Mouse (Mus musculus) CD8-positive naive resting alpha-beta T cell, adult 2 months (primary cell): ENCODE measurements around the gene Fam76a.

ENCODE experiments used
- DNase-seq, 2 experiments: peaks; one replicate each; pipeline ENCODE4 v3.0.0; 2022; ENCODE audit warnings: low read depth in 2 of 2, low spot score in 2 of 2

The Fam76a gene

DNA sequence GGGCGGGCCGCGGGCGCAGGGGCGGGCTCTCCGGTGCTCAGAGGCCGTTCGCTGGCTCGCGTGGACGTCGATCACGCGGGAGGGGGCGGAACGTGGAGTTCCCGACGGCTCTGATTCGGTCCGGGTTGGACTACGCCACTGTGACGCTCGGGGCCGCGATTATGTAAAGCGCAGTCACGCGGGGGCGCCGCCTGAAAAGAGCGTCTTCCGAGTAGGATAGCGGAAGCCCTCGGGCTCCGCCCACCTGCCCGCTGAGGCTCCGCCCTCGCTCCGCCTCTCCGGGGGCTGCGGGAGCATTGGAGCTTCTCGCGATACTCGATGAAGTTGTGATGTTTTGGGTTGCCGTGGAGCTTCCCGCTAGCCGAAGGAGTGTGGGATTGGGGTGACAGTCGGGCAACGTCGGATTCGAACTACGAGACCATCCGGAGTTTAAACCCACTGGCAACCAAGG, at the start of gene Fam76a:
TSS of gene Fam76a (minus strand) at position 1 of the 451 bp plus-strand sequence.
- DNase-seq, result peak; percentile 100

DNA sequence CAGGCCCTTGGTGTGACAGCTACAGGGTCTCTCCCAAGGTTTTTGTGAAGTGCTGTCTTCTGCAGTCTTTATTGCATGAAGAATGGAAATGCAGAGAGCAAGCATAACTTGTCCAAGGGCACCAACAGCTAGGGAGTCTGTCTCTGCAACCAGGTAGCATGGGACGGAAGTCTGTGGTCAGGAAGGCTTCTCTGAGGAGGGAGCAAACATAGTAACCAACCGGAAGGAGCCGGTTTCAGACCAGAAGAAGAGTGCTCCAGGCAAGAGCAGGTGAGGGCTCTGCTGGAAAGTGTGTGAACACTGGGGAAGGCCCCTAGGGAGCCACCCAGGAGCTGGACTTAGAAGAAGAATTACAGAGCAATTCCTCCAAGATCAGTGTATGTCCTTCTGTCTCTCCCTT, 49.7 kb upstream of the Fam76a start:
- peak; percentile 21 to 44 for DNase-seq

DNA sequence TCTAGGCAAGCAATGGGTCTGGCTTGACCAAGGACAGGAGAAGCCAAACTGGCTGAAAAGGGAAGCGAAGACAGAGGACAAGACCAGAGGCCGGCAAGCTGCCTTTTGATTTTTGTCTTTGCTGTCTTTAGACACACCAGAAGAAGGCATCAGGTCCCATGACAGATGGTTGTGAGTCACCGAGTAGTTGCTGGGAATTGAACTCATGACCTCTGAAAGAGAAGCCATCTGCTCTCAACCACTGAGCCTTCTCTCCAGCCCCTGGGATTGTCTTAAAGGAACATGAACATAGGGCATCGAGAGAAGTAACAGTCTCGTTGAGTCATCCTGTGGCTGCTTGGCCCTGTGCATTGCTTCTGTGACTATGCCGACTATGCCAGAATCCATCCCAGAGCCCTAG, 49.2 kb upstream of the Fam76a start:
- no peak for DNase-seq

DNA sequence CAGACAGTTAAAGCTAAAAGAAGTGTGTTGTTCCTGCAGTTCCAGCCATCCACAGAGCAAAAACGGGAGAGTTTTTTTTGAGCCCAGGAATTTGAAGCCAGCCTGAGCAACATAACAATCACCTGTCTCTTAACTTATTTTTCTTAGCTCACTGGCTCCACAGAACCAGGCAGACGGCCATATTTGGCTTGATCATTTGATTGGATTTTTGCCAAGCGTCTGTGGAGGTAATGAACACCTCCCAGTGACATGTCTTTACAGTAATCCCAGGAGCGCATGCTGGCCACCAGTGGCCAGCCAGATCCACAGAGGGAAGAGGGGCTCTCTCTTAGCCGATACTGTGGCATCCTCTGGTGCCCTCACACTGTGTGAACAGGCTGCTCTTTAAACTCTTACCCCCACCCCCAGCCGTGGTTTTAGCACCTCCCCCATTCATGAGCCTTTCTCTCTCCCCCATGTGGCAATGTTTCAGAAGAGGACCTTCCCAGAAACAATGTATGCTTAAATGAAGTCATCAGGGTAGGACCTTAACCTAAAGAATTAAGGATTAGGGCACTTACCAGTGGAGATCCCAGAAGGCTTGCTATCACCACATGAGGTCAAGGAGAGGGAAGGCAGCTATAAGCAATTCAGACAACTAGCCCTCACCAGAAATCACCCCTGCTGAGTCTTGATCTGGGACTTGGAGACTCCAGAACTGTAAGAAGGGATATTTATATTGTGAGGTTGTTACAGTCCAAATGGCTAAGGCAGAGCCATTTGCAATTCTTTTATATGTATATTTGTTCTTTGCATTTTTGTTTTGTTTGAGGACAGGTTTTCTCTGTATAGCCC, 46.0 kb upstream of the Fam76a start:
- no peak for DNase-seq

DNA sequence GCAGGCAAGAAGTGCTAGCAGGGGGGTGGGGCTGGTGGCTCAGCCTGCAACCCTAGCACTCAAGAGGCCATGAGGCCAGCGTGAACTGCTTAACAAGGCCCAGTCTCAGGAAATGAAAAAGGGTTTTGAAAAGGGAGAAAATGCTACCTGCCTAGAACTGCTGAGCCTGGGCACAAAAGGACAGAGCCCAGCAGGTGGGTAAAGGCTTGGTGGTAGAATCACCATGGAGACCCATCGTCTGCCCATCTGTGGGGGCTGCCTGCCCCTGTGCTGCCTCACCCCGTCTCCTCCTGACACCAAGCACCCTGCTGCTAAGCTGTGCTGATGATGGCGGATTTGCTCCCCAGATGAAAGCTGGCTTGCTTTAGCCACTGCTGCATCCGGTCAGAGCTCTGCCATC, 42.1 kb upstream of the Fam76a start:
- DNase-seq, result no peak

DNA sequence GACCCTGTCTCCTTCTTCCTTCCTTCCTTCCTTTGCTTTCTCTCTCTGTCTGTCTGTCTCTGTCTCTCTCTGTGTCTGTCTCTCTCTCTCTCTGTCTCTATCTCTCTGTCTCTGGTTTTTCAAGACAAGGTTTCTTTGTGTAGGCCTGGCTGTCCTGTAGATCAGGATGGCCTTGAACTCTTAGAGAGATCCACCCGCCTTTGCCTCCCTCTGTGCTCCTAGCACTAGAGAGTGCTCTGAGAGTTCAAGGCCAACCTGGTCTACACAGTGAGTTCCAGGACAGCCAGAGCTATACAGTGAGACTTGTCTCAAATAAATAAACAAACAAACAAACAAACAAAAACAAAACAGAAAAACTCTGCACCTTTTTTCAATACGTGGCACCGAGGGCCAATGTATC, 41.7 kb upstream of the Fam76a start:
- no peak for DNase-seq

DNA sequence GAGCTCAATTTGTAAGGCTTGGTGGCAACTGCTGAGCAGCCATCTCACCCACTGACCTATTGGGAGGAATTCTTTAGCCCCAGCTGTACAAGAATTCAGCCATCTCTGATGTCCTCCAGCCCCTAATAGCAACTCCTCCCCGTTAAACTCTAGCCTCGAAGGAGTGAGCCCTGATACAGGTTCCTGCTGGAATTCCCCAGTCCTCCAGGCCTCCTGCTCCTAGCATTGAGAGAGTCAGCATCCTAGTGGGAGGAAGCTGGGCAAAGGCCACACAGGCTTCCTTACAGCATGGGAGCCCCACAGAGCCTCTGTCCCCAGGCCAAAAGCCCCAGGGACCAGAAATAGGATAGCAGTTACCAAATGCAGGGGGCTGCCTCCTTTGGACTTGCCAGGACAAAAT, 41.1 kb upstream of the Fam76a start:
- no peak for DNase-seq

DNA sequence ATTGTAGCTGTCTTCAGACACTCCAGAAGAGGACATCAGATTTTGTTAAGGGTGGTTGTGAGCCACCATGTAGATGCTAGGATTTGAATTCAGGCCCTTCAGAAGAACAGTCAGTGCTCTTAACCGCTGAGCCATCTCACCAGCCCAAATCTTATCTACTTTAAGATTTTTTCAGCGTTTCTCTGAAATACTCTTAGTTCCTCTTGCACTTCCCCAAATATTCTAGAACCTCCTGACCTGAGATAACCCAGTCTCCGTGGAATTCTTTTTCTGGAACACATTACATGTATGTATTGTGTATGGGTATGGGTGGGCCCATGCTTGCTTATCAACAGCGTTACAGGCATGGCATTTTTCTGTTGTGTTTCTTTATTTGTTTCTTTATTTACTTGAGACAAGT, 40.3 kb upstream of the Fam76a start:
- DNase-seq, result no peak

DNA sequence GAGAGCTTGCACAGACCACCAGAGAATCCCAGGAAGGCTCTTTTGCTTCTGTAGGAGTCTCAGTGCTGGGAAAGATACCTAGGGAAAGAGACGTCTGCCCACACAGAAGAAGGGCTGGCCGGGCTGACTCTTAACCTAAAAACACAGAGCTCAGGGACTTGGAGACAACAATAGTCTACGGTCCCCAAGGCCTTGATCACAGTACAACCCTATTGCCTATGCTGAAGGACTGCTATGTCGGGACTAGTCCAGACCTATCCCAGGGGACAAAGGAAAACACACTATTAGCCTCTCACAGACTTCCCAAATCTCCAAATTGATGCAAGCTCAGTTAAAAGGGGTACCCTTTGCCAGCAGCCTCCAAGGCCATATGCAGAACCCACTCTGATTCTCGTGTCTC, 39.5 kb upstream of the Fam76a start:
- no peak for DNase-seq

DNA sequence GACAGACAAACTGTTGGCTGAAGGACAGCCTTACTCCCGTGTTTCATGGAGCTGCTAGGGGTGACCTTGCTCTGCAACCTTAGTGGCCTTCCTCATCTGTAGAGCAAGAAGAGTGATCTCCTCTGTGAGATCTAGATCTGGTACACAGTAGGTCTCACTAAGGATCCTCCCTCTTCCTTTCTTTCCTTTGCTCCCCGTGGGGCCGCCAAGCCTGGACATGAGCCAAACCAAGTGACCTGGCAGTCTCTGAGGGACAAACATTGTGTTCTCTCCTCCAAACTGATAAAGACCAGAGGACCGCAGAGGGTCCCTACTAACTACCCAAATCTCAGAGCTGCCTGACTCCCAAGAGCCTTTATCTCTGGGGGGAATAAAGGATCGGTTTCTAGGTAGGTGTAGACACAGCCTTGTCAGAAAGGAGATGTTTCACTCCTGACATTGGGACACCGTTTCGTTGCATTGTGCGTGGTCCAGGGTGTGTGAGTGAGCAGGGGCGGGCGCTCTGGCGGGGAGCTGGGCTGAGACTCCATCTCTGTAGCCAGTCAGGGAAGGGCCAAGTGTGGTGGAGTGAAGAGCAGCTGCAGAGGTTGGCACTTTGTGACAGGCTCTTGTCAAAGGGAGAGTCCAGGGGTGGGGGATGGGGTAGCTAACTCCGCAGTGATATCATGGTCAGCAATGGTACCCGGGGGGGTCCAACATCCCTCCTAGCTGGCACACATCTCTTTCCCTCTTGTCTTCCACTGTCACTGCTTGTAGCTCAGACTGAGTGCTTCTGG, 38.7 kb upstream of the Fam76a start:
- no peak for DNase-seq

DNA sequence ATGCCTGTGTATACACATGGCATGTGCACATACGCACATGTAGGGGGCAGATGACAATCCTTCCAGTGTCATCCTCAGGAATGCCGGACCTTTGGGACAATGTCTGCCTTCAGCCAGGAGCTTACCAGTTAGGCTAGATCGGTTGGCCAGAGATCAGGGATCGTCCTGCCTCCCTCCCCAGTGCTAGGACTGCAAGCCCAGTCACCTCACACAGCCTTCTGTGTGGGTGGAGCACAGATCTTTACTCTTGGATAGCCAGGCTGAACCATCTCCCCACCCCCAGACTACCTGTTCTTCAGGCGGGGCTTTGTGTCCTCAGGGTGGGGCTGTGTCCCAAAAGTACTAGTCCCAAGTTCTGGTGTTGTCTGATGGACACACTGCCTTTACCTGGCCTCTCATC, 38.0 kb upstream of the Fam76a start:
- no peak for DNase-seq

DNA sequence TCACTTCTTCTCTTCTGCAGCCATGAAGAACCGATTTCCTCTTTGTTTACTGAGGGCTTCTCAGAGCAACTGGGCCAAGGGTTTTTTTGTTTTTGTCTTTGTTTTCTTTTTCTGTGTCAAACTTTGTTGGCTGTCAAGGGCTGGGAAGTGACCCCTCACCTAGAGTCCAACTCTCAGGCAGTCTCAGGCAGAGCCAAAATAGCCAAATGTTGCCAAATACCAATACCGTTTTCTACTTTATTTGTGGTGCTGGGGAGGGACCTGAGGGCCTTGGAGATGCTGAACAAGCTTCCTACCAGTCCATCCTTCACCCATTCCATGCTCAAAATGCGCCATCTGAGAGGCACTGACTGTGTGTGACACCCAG, 37.3 kb upstream of the Fam76a start:
- DNase-seq, result no peak

DNA sequence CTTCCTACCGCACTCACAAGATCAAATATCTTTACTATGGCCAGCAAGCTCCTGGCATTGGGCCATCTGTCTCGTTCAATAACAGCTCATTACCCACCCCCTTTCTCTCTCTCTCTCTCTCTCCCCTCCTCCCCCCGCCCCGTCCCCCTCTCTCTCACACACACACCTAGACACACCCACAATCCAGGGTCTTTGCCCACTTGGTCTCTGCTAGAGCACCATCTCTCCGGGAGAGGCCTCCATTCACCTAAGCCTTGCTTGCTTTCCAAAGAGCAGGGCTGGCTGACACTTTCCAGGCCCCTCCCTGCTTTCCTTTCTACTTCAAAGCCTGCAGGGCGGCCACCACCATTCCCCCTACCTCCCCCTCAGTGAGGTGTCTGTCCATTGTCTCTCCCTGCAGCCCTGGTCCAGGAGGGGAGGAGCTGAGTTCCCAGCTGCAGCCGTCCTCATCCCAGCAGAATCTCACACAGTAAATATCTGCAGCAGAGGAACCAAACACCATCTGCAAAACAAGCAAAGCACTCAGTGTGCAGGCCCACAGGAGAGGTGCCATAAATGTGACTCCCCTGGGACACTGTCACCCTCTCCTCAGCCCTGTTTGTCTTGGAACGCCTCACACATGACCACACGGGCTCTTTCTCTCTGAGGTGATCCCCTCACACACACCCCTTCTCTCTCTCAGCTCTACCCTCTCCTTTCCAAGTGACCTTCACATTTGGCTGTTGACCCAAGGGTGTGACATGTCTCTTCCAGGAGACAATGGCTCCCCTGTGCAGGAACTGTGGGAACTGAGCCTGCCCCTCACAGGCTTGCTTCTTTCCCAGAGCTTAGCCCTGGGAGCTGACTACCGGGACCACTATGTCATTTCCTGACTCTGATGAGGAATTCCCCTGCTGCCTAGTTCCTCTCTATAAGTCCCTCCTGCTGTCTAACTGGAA, 36.7 kb upstream of the Fam76a start:
- no peak for DNase-seq

DNA sequence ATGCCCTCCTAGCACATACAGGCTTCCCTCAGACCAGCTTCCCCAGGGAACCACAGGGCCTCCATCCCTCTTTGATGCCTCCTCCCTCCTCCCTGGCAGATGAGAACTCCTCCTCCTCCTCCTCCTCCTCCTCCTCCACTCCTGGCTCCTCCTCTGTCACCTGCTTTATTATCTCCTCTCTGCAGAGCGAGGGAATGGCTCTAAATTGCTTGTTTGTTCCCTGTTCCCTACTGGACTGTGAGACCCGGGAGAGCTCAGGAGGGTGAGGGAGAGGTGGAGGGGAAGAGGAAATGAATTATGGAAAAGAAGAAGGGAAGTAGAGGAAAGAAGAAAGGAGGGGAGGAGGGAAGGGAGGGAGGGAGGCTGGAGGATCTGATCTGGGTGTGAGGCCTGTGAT, 33.0 kb upstream of the Fam76a start:
- DNase-seq, result no peak

DNA sequence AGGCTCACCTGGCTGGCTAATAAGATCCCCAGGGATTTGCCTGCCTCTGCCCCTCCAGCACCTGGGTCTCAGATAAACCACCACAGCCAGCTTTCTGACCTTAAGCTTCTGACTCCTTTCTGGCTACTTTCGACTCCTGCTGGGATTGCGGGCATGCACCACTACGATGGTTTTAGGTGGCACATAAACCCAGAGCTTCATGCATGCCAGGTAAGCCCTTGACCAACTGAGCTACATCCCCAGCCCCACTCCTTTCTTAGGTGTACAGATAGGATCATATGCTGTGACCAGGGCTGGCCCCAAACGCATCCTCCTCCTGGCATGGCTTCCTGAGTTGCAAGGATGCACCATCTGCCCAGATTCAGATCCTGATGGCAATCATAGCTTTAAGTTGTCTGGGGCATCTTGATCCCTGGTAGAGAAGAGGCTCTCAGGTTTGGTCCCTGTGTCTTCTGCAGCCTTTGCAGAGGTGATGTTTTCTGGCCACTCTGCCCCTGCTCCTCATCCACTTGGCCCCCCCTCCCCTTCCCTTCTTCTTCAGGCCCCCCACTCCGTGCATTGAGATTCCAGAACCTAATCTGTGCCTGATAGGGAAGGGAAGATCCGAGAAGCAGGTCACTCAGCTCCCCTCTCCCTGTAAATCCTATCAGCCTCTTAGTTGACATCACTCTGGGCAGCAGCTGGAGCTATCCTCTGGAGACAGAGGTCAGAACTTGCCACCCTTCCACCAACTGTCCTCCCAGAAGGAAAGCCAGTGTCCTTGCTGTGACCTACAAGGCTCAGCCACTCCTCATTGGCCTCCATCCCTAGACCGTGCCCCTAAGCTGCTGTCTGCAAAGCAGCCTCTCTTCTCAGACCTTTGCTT, 32.4 kb upstream of the Fam76a start:
- DNase-seq, result no peak

DNA sequence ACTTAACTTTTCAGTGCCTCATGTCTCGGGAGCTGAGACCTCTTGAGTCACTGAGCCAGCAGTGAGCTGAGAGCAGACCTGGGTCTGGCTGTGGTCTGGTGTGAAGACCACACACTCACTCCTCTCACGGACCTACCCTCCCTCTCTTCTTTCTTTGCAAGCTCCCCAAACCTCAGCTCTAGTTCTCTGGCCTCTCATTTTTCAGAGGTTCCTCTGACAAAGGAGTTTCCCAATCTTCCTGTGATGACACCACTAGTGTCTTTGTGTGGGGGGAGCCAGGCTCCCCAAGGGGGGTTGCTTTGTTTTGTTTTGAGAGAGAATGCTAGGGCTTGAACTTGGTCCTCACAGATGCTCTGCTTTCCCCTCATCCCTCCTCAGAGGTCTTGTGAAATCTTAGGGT, 28.6 kb upstream of the Fam76a start:
- DNase-seq, result no peak

DNA sequence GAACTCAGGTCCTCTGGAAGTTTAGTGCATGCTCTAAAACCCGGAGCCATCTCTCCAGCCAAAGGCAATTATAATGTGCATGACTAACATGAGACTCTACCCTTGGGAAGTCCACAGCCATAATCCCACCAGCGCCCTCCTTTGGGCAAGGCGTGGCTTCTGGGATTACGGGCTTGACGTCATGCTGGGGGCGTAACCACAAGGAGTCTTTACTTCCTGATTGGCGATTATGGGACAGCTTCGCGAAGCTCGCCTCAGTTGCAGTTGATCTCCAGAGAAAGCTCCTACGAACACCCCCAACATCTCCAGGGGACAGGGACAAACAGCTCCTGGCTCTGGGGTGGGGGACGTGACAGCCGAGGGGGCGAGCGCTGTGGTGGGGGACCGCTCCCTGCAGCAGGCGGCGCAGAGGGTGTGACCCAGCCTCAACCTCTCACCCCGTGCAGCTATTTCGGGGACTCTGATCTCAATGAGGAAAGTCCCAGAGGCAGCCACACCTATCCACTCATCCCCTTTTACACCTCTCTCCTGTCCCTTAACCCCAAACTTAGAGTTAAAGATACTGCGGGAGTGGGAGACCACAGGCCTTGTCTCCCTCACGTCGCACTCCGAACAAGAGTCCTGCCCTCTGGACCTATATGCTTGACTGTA, 27.6 kb upstream of the Fam76a start:
- DNase-seq, result no peak

DNA sequence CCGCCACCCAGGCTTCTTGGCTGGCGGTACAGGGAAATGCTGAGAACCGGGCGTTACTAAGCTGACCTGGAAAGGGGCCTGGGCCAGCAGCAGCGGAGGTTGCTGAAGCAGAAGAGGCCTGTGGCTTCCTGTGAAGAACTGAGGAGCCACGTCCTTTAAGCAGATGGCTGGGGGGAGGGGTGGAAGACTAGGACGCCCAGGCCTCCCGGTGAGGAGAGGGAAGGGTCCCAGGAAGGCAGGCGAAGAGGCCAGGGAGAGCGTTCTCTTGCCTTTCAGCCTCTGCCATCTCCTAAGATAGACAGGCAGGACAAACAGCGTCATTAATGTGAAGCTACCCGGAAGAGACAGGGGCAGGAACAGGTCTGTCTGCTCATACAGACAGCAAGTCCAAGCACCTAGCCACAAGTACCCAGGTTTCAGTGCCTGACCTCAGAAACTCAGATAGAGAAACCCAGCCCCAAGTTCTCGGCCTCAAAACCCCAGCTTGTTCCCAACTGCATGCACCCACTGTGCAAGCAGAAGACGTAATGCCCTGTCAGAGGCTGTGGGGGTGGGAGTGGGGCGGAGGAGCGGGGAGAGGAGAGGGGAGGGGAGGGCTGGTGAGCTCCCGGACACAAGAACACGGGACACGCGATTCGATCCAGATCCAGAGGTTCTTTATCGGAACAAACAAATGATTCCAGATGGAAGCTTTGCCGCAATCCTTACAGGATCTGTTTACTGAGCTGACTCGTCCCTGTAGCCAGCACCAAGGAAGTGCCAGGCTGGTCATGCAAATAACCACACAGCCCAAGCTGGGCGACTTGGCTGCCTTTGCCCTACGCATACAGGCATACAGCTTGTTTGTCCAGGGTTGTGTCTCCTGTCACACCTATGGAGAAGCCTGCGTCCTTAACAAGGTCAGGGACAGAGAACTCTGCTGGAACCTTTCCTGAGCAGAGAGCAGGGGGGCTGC, 24.0 kb upstream of the Fam76a start:
- DNase-seq, result peak; percentile 34 to 49
